Mouse (Mus musculus): ENCODE measurements around the gene Dohh.

- TF ChIP-seq TAL1 (IDR thresholded peaks at IDR 0.05; ENCODE audit: low read length) (no peak), GATA1 (IDR thresholded peaks at IDR 0.05; ENCODE audit: low read length) (no peak)
These were observed 26.0 kb upstream of the Dohh start for GRCm38 (mm10) chr10:81358209-81358608.
